ENCODE assay signal across 16 mouse cellular contexts in genomic region chr11:32244617-32245016, GRCm38 (mm10). TPM values are rescaled to one million over a fixed set of nuclear protein-coding genes. Genes with fewer than 3 reads are reported as not detected.
DNase-seq lines count a peak whose midpoint lies in the region; ATAC-seq and TF ChIP-seq lines count a peak whose summit lies in the region.
"Had no signal": no experiment of that assay in that cellular context is flagged by ENCODE, and none has a peak within 500 bp of the region (broad histone marks: within the 10 kb centered on the region; RNA-seq: fewer than 3 reads in every experiment).

No protein-coding gene starts in this region.

- no peaks in the 10 kb centered on the region for H3K9me3 ChIP-seq in erythroblast, embryonic 14.5 days (ENCODE audit: control insufficient read depth, low read length)
- H3K9me3 ChIP-seq in hindbrain, embryonic 10.5 days: no peaks in the 10 kb centered on the region
- H3K9me3 ChIP-seq in hindbrain, embryonic 12.5 days (replicated peaks): no peaks in the 10 kb centered on the region
- H3K9me3 ChIP-seq in midbrain, embryonic 10.5 days (replicated peaks): no peaks in the 10 kb centered on the region
- no peaks in the 10 kb centered on the region for H3K9me3 ChIP-seq in midbrain, postnatal 0 days (ENCODE audit: low read length)
- H3K9me3 ChIP-seq in liver, embryonic 12.5 days (replicated peaks): no peaks in the 10 kb centered on the region
- H3K9me3 ChIP-seq: megakaryocyte, embryonic 14.5 days had no signal

- TF ChIP-seq CTCF in midbrain, postnatal 0 days (IDR thresholded peaks at IDR 0.05): no peak

- no peak for DNase-seq in hindbrain, embryonic 10.5 days (ENCODE audit: low spot score)
- DNase-seq in midbrain, embryonic 10.5 days (ENCODE audit: low spot score): no peak
- no peak for DNase-seq in midbrain, postnatal 0 days (ENCODE audit: low spot score)
- DNase-seq in gastrocnemius, postnatal 25 days: no peak
- DNase-seq: adrenal gland, adult 2 months; cerebellum, postnatal 14 days; retina, postnatal 1 day; thymus, adult 18-20 months had no signal

- 86% methylated on average over 1 of the region's 1 CpGs for WGBS in hindbrain, embryonic 10.5 days
- 94% methylated on average over 1 of the region's 1 CpGs for WGBS in hindbrain, embryonic 12.5 days
- 98% methylated on average over 1 of the region's 1 CpGs for WGBS in midbrain, embryonic 10.5 days
- WGBS in midbrain, postnatal 0 days: 95% methylated on average over 1 of the region's 1 CpGs
- WGBS in liver, embryonic 12.5 days (ENCODE audit: insufficient replicate concordance): 61% methylated on average over 1 of the region's 1 CpGs

- ATAC-seq in erythroblast, adult 5-6 weeks (replicated peaks; ENCODE audit: low FRiP score, poor library complexity, severe bottlenecking): no peak
- ATAC-seq in hindbrain, embryonic 12.5 days (ENCODE audit: low FRiP score): no peak
- ATAC-seq in midbrain, postnatal 0 days (ENCODE audit: low FRiP score): no peak
- no peak for ATAC-seq in liver, embryonic 12.5 days

- peak overlapping the region; percentile 44 for H3K4me3 ChIP-seq in erythroblast, embryonic 14.5 days (replicated peaks)
- no peak overlapping the region for H3K4me3 ChIP-seq in hindbrain, embryonic 10.5 days
- H3K4me3 ChIP-seq in hindbrain, embryonic 12.5 days: no peak overlapping the region
- H3K4me3 ChIP-seq in midbrain, embryonic 10.5 days: no peak overlapping the region
- H3K4me3 ChIP-seq in midbrain, postnatal 0 days (ENCODE audit: low read depth, low read length): no peak overlapping the region
- H3K4me3 ChIP-seq in liver, embryonic 12.5 days: no peak overlapping the region

- H3K4me2 ChIP-seq in hindbrain, embryonic 12.5 days (replicated peaks): no peak overlapping the region
- no peak overlapping the region for H3K4me2 ChIP-seq in midbrain, postnatal 0 days (ENCODE audit: low read depth, low read length, poor library complexity, severe bottlenecking)
- peak overlapping the region; percentile 57 for H3K4me2 ChIP-seq in liver, embryonic 12.5 days

- H3K27ac ChIP-seq in hindbrain, embryonic 10.5 days: peak overlapping the region; percentile 67; the same call in 1 of the 2 replicates
- no peak overlapping the region for H3K27ac ChIP-seq in hindbrain, embryonic 12.5 days
- H3K27ac ChIP-seq in midbrain, embryonic 10.5 days (replicated peaks): 0 out of 2 replicates have a peak overlapping the region, but pooled peaks have one; percentile 19
- no peak overlapping the region for H3K27ac ChIP-seq in midbrain, postnatal 0 days (ENCODE audit: low read depth, low read length)
- peak overlapping the region; percentile 99 for H3K27ac ChIP-seq in liver, embryonic 12.5 days

- no peaks in the 10 kb centered on the region for H3K27me3 ChIP-seq in erythroblast, embryonic 14.5 days (ENCODE audit: control insufficient read depth)
- H3K27me3 ChIP-seq in hindbrain, embryonic 10.5 days (ENCODE audit: insufficient read depth, poor library complexity, severe bottlenecking): no peaks in the 10 kb centered on the region
- H3K27me3 ChIP-seq in hindbrain, embryonic 12.5 days: no peaks in the 10 kb centered on the region
- no peaks in the 10 kb centered on the region for H3K27me3 ChIP-seq in midbrain, embryonic 10.5 days (ENCODE audit: low read depth, poor library complexity, severe bottlenecking)
- no peaks in the 10 kb centered on the region for H3K27me3 ChIP-seq in midbrain, postnatal 0 days (ENCODE audit: insufficient read depth, low read length)
- no peaks in the 10 kb centered on the region for H3K27me3 ChIP-seq in liver, embryonic 12.5 days (replicated peaks)
- H3K27me3 ChIP-seq: megakaryocyte, embryonic 14.5 days had no signal

- H3K4me1 ChIP-seq in erythroblast, embryonic 14.5 days (ENCODE audit: control insufficient read depth): peaks cover 99% of the 10 kb centered on the region
- peaks cover 17% of the 10 kb centered on the region; the same call in 1 of the 2 replicates for H3K4me1 ChIP-seq in hindbrain, embryonic 10.5 days (replicated peaks)
- H3K4me1 ChIP-seq in hindbrain, embryonic 12.5 days: no peaks in the 10 kb centered on the region
- no peaks in the 10 kb centered on the region for H3K4me1 ChIP-seq in midbrain, embryonic 10.5 days
- H3K4me1 ChIP-seq in midbrain, postnatal 0 days (ENCODE audit: insufficient read depth, low read length): no peaks in the 10 kb centered on the region
- peaks cover 96% of the 10 kb centered on the region for H3K4me1 ChIP-seq in liver, embryonic 12.5 days

- H3K9ac ChIP-seq in hindbrain, embryonic 12.5 days: no peak overlapping the region
- H3K9ac ChIP-seq in midbrain, postnatal 0 days (replicated peaks; ENCODE audit: low read length, poor library complexity, severe bottlenecking): no peak overlapping the region
- H3K9ac ChIP-seq in liver, embryonic 12.5 days: peak overlapping the region; percentile 81

- H3K36me3 ChIP-seq in erythroblast, embryonic 14.5 days (ENCODE audit: control insufficient read depth): peaks cover 98% of the 10 kb centered on the region
- H3K36me3 ChIP-seq in hindbrain, embryonic 10.5 days: peaks cover 98% of the 10 kb centered on the region
- H3K36me3 ChIP-seq in hindbrain, embryonic 12.5 days: peaks cover 56% of the 10 kb centered on the region
- peaks cover 94% of the 10 kb centered on the region for H3K36me3 ChIP-seq in midbrain, embryonic 10.5 days
- H3K36me3 ChIP-seq in midbrain, postnatal 0 days (ENCODE audit: insufficient read depth, low read length): peaks cover 52% of the 10 kb centered on the region
- H3K36me3 ChIP-seq in liver, embryonic 12.5 days: peaks cover 91% of the 10 kb centered on the region

RNA-seq across cellular contexts. Expression of gene Mpg, which starts 18.3 kb away (rescaled TPM):
- 4.8 and 5.0 TPM in 2 replicates for polyA plus RNA-seq in erythroblast, embryonic 14.5 days (2012)
- total RNA-seq in erythroblast, adult 5-6 weeks (2015; ENCODE audit: low replicate concordance): 21.3 and 22.1 TPM in 2 replicates
- total RNA-seq in erythroblast, adult 5-6 weeks (2017; ENCODE audit: low replicate concordance): 29.0 and 33.3 TPM in 2 replicates
- polyA plus RNA-seq in hindbrain, embryonic 10.5 days (2016; fragmentation: Nextera tagmentation; extraction: Ambion mirVana): 34.2 and 36.3 TPM in 2 replicates
- 30.4 and 32.3 TPM in 2 replicates for polyA plus RNA-seq in hindbrain, embryonic 12.5 days (2016; fragmentation: Nextera tagmentation; extraction: Ambion mirVana)
- polyA plus RNA-seq in midbrain, embryonic 10.5 days (2016; fragmentation: Nextera tagmentation; extraction: Ambion mirVana): 30.6 and 32.0 TPM in 2 replicates
- 31.7 and 35.0 TPM in 2 replicates for total RNA-seq in midbrain, postnatal 0 days (2014; rRNA removed)
- polyA plus RNA-seq in midbrain, postnatal 0 days (2015; fragmentation: Nextera tagmentation; extraction: Ambion mirVana): 31.2 and 37.7 TPM in 2 replicates
- 25.7 and 27.2 TPM in 2 replicates for polyA plus RNA-seq in liver, embryonic 12.5 days (2016; fragmentation: Nextera tagmentation; extraction: Ambion mirVana)
- 1 to 10 TPM; 6.1 to 6.2 TPM for total RNA-seq in gastrocnemius, postnatal 25 days (2021)

RNA-seq across cellular contexts. Expression of gene Rhbdf1, which starts 22.5 kb away (rescaled TPM):
- 0.44 and 0.77 TPM in 2 replicates for polyA plus RNA-seq in erythroblast, embryonic 14.5 days (2012)
- not detected in 2 replicates for total RNA-seq in erythroblast, adult 5-6 weeks (2015; ENCODE audit: low replicate concordance)
- total RNA-seq in erythroblast, adult 5-6 weeks (2017; ENCODE audit: low replicate concordance): 1.2 and 7.5 TPM in 2 replicates
- polyA plus RNA-seq in hindbrain, embryonic 10.5 days (2016; fragmentation: Nextera tagmentation; extraction: Ambion mirVana): 31.3 and 32.9 TPM in 2 replicates
- 32.8 and 33.1 TPM in 2 replicates for polyA plus RNA-seq in hindbrain, embryonic 12.5 days (2016; fragmentation: Nextera tagmentation; extraction: Ambion mirVana)
- polyA plus RNA-seq in midbrain, embryonic 10.5 days (2016; fragmentation: Nextera tagmentation; extraction: Ambion mirVana): 25.1 and 26.2 TPM in 2 replicates
- total RNA-seq in midbrain, postnatal 0 days (2014; rRNA removed): 27.4 and 55.6 TPM in 2 replicates
- 17.6 and 21.0 TPM in 2 replicates for polyA plus RNA-seq in midbrain, postnatal 0 days (2015; fragmentation: Nextera tagmentation; extraction: Ambion mirVana)
- polyA plus RNA-seq in liver, embryonic 12.5 days (2016; fragmentation: Nextera tagmentation; extraction: Ambion mirVana): 12.0 and 14.1 TPM in 2 replicates
- total RNA-seq in gastrocnemius, postnatal 25 days (2021): 10 to 100 TPM; 22.1 to 25.4 TPM
- total RNA-seq: granulocyte monocyte progenitor cell, adult 5-6 weeks had no signal

RNA-seq across cellular contexts. Expression of gene Nprl3, which starts 22.9 kb away (rescaled TPM):
- polyA plus RNA-seq in erythroblast, embryonic 14.5 days (2012): 4.8 and 5.8 TPM in 2 replicates
- 58.0 and 62.7 TPM in 2 replicates for total RNA-seq in erythroblast, adult 5-6 weeks (2015; ENCODE audit: low replicate concordance)
- total RNA-seq in erythroblast, adult 5-6 weeks (2017; ENCODE audit: low replicate concordance): 166 and 187 TPM in 2 replicates
- polyA plus RNA-seq in hindbrain, embryonic 10.5 days (2016; fragmentation: Nextera tagmentation; extraction: Ambion mirVana): 41.1 and 45.6 TPM in 2 replicates
- 51.3 and 51.7 TPM in 2 replicates for polyA plus RNA-seq in hindbrain, embryonic 12.5 days (2016; fragmentation: Nextera tagmentation; extraction: Ambion mirVana)
- 42.6 and 45.3 TPM in 2 replicates for polyA plus RNA-seq in midbrain, embryonic 10.5 days (2016; fragmentation: Nextera tagmentation; extraction: Ambion mirVana)
- 36.0 and 44.7 TPM in 2 replicates for total RNA-seq in midbrain, postnatal 0 days (2014; rRNA removed)
- 35.3 and 38.6 TPM in 2 replicates for polyA plus RNA-seq in midbrain, postnatal 0 days (2015; fragmentation: Nextera tagmentation; extraction: Ambion mirVana)
- polyA plus RNA-seq in liver, embryonic 12.5 days (2016; fragmentation: Nextera tagmentation; extraction: Ambion mirVana): 34.6 and 39.1 TPM in 2 replicates
- 10 to 100 TPM; 21.7 to 23.3 TPM for total RNA-seq in gastrocnemius, postnatal 25 days (2021)

RNA-seq across cellular contexts. Expression of gene Hba-x, which starts 31.6 kb away (rescaled TPM):
- 158 and 188 TPM in 2 replicates for polyA plus RNA-seq in erythroblast, embryonic 14.5 days (2012)
- total RNA-seq in erythroblast, adult 5-6 weeks (2015; ENCODE audit: low replicate concordance): 7.9 and 8.8 TPM in 2 replicates
- 0.68 and 2.2 TPM in 2 replicates for total RNA-seq in erythroblast, adult 5-6 weeks (2017; ENCODE audit: low replicate concordance)
- polyA plus RNA-seq in hindbrain, embryonic 10.5 days (2016; fragmentation: Nextera tagmentation; extraction: Ambion mirVana): 3,492 and 3,546 TPM in 2 replicates
- polyA plus RNA-seq in hindbrain, embryonic 12.5 days (2016; fragmentation: Nextera tagmentation; extraction: Ambion mirVana): 1,600 and 2,073 TPM in 2 replicates
- 2,848 and 3,100 TPM in 2 replicates for polyA plus RNA-seq in midbrain, embryonic 10.5 days (2016; fragmentation: Nextera tagmentation; extraction: Ambion mirVana)
- 0.38 TPM in 1 of 2 replicates, not detected in the other for total RNA-seq in midbrain, postnatal 0 days (2014; rRNA removed)
- polyA plus RNA-seq in midbrain, postnatal 0 days (2015; fragmentation: Nextera tagmentation; extraction: Ambion mirVana): 0.49 TPM in 1 of 2 replicates, not detected in the other
- 1,859 and 1,982 TPM in 2 replicates for polyA plus RNA-seq in liver, embryonic 12.5 days (2016; fragmentation: Nextera tagmentation; extraction: Ambion mirVana)
- not detected for total RNA-seq in gastrocnemius, postnatal 25 days (2021)
- total RNA-seq: adrenal gland, adult 2 months; granulocyte monocyte progenitor cell, adult 5-6 weeks; left cerebral cortex, postnatal 10 days; liver, adult 2 months had no signal
- polyA plus RNA-seq: adrenal gland, adult 2 months; liver, adult 2 months had no signal

RNA-seq across cellular contexts. Expression of gene Hba-a1, which starts 38.7 kb away (rescaled TPM):
- 387,305 and 409,151 TPM in 2 replicates for polyA plus RNA-seq in erythroblast, embryonic 14.5 days (2012)
- 59,368 and 63,767 TPM in 2 replicates for total RNA-seq in erythroblast, adult 5-6 weeks (2015; ENCODE audit: low replicate concordance)
- total RNA-seq in erythroblast, adult 5-6 weeks (2017; ENCODE audit: low replicate concordance): 14,861 and 24,674 TPM in 2 replicates
- 2,485 and 2,589 TPM in 2 replicates for polyA plus RNA-seq in hindbrain, embryonic 10.5 days (2016; fragmentation: Nextera tagmentation; extraction: Ambion mirVana)
- 2,983 and 3,718 TPM in 2 replicates for polyA plus RNA-seq in hindbrain, embryonic 12.5 days (2016; fragmentation: Nextera tagmentation; extraction: Ambion mirVana)
- 2,199 and 2,239 TPM in 2 replicates for polyA plus RNA-seq in midbrain, embryonic 10.5 days (2016; fragmentation: Nextera tagmentation; extraction: Ambion mirVana)
- total RNA-seq in midbrain, postnatal 0 days (2014; rRNA removed): 562 and 930 TPM in 2 replicates
- 470 and 497 TPM in 2 replicates for polyA plus RNA-seq in midbrain, postnatal 0 days (2015; fragmentation: Nextera tagmentation; extraction: Ambion mirVana)
- 52,845 and 54,272 TPM in 2 replicates for polyA plus RNA-seq in liver, embryonic 12.5 days (2016; fragmentation: Nextera tagmentation; extraction: Ambion mirVana)
- total RNA-seq in gastrocnemius, postnatal 25 days (2021): 1,000 to 10,000 TPM in 1 of 2 experiments, 100 to 1,000 TPM in 1; 451 to 2,047 TPM

Comparison
In these comparisons a context has a peak if more than half of its experiments do, and no peak if none do; other contexts are left out.
1. H3K27ac ChIP-seq: peak in hindbrain, embryonic 10.5 days (single experiment), midbrain, embryonic 10.5 days (single experiment) and liver, embryonic 12.5 days (single experiment); none in hindbrain, embryonic 12.5 days (single experiment) and midbrain, postnatal 0 days (single experiment).